Mouse (Mus musculus) G1E (cell line): ENCODE data around the gene Ikzf3. TPM values are rescaled to one million over a fixed set of nuclear protein-coding genes. Genes with fewer than 3 reads are reported as not detected.

Experiments used
- ATAC-seq: 2 replicates; pipeline ENCODE4 v1.8.0; 2016; ENCODE audit warnings: mild to moderate bottlenecking; ENCODE audit not compliant: insufficient number of reproducible peaks, poor library complexity, low FRiP score, severe bottlenecking; ENCODE audit errors: extremely low read depth
- DNase-seq: peaks from one replicate; pipeline ENCODE4 v3.0.0; 2012; ENCODE audit warnings: low spot score
- H3K27me3 ChIP-seq: 2 replicates; pipeline ENCODE4 v1.6.1; 2012; ENCODE audit warnings: mild to moderate bottlenecking, low read length, inconsistent platforms; ENCODE audit not compliant: insufficient read depth
- H3K36me3 ChIP-seq: replicated peaks from 2 replicates; pipeline ENCODE3; 2012; ENCODE audit warnings: mild to moderate bottlenecking, inconsistent platforms
- H3K4me1 ChIP-seq: 2 replicates; pipeline ENCODE4 v1.6.1; 2012; ENCODE audit warnings: low read depth, low read length, inconsistent platforms, mixed read lengths; ENCODE audit not compliant: insufficient read depth
- H3K4me3 ChIP-seq: 2 replicates; pipeline ENCODE4 v1.5.1; 2012; ENCODE audit warnings: low read depth, mild to moderate bottlenecking, inconsistent platforms, low read length, moderate library complexity, mixed read lengths
- H3K9me3 ChIP-seq: replicated peaks from 2 replicates; pipeline ENCODE4 v1.6.1; 2012; ENCODE audit warnings: inconsistent platforms
- CTCF ChIP-seq: IDR thresholded peaks from 2 replicates; pipeline ENCODE4 v1.5.1; 2012; ENCODE audit warnings: low read depth, low read length, inconsistent platforms, mixed read lengths
- GATA1 ChIP-seq: IDR thresholded peaks from 2 replicates; pipeline ENCODE4 v1.6.1; 2012; ENCODE audit warnings: borderline replicate concordance, low read length, inconsistent platforms, mixed read lengths
- GATA2 ChIP-seq: IDR thresholded peaks from 2 replicates; pipeline ENCODE4 v1.6.1; 2012; ENCODE audit warnings: low read depth, low read length, inconsistent platforms, borderline replicate concordance
- POLR2AphosphoS5 ChIP-seq: IDR thresholded peaks from 2 replicates; pipeline ENCODE4 v1.6.1; 2012; ENCODE audit warnings: low read depth, low read length, inconsistent platforms; ENCODE audit not compliant: insufficient replicate concordance
- TAL1 ChIP-seq: conservative IDR thresholded peaks from 2 replicates; pipeline ENCODE4 v1.6.1; 2012; ENCODE audit warnings: low read depth, low read length, inconsistent platforms, mixed read lengths
- polyA plus RNA-seq: library from polyadenylated mRNA; stranded (reverse); fragments of >175 nt; gene quantifications from 2 replicates; pipeline ENCODE4 v1.2.3, GENCODE M21; 2012
- total RNA-seq, 2 experiments: library from RNA; stranded (forward) in 1 of 2; stranded (reverse) in 1 of 2; fragments of 200-1000 nt in 1 of 2; fragments of >200 nt in 1 of 2; fragmentation: Nextera tagmentation in 1 of 2; gene quantifications; 2 replicates each; pipeline ENCODE4 v1.2.3; 2014 to 2017

Gene Ikzf3
- total and polyA plus RNA-seq, 3 experiments, result 0.01 to 0.71 TPM; not detected in 1

DNA sequence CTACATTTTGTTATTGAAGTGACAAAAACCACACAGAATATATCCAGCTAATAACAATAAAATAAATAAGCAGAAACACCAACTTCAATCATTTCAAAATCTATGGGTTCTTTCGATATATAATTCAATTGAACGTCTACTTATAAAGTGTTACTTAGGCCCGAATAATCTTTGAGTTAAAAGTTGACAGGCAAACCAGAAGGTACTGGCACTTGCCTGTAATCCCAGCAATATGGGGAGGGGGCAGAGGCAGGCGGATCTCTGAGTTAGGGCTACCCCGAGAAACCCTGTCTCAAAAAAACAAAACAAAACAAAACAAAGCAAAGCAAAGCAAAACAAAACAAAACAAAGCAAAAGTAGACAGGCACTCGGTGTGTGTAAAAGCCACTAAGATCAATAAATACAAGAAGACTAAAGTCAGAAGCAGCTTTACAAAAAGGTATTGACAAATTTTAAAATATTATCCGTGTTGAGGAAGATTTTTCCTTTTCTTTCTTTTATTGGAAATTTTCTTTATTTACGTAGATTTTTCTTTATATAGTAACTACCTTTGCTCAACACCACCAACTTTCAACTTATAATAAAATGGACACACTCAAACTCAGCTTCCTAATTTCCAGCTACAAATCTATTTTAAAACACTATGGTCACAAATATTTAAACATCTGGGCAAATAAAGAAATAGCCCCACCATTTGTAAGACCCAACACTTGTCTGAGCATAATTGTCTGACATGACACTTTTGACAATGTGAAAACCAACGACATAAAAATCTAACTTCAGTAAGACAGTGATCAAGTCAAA is 70.0 kb downstream of the Ikzf3 start:
- TF ChIP-seq CTCF (no peak), GATA1 (no peak), TAL1 (no peak), POLR2AphosphoS5 (no peak), GATA2 (no peak)

DNA sequence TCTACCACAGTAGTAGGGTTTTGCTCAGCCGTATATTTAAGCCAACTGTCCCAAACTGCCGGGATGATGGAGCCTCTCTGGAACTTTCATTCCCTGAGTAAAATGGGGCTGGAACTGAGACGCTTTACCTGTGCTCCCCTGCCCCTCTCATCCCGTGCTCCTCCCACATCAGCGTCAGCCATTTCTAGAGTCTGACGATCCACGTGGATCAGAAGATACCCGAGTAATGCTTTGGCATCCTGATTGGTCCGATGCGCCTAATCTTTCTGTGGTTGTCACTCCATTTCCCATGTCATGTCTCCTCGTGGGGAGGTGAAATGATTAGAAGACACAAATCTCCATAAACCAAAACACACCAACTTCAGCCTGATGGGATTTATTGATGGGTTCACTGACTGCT is 70.9 kb downstream of the Ikzf3 start:
- no peaks in the 10 kb centered on the region; the same call in 1 of the 2 replicates for H3K4me1 ChIP-seq
- no peaks in the 10 kb centered on the region for H3K36me3 ChIP-seq
- peaks cover 19% of the 10 kb centered on the region for H3K27me3 ChIP-seq
- no peak for TF ChIP-seq CTCF
- no peak for TF ChIP-seq TAL1
- no peak for TF ChIP-seq GATA1
- H3K9me3 ChIP-seq, result no peaks in the 10 kb centered on the region
- no peak overlapping the region for H3K4me3 ChIP-seq
- ATAC-seq (no peak), DNase-seq (no peak)

More for the DNA sequence above, 70.0 kb downstream of the Ikzf3 start:
- ATAC-seq (no peak), DNase-seq (no peak)
- peaks cover 13% of the 10 kb centered on the region for H3K27me3 ChIP-seq
- H3K4me3 ChIP-seq, result no peak overlapping the region
- no peaks in the 10 kb centered on the region; the same call in 1 of the 2 replicates for H3K4me1 ChIP-seq
- no peaks in the 10 kb centered on the region for H3K36me3 ChIP-seq
- H3K9me3 ChIP-seq, result no peaks in the 10 kb centered on the region

GRCm38 (mm10) chr11:98473916-98474479 is 71.8 kb downstream of the Ikzf3 start:
- ATAC-seq, result no peak
- H3K4me3 ChIP-seq, result no peak overlapping the region
- peaks cover 26% of the 10 kb centered on the region for H3K27me3 ChIP-seq
- H3K36me3 ChIP-seq, result no peaks in the 10 kb centered on the region
- no peak for DNase-seq
- TF ChIP-seq GATA2 (no peak), GATA1 (no peak), TAL1 (no peak), CTCF (no peak), POLR2AphosphoS5 (no peak)
- H3K9me3 ChIP-seq, result no peaks in the 10 kb centered on the region
- no peaks in the 10 kb centered on the region; the same call in 1 of the 2 replicates for H3K4me1 ChIP-seq

- Histone ChIP-seq H3K27me3 (peaks cover 37% of the 10 kb centered on the region), H3K9me3 (no peaks in the 10 kb centered on the region), H3K4me3 (no peak overlapping the region), H3K36me3 (no peaks in the 10 kb centered on the region), H3K4me1 (no peaks in the 10 kb centered on the region)
- no peak for TF ChIP-seq CTCF
- no peak for TF ChIP-seq POLR2AphosphoS5
- TF ChIP-seq GATA2, result no peak
- TF ChIP-seq TAL1, result no peak
- no peak for TF ChIP-seq GATA1
- no peak for ATAC-seq
- DNase-seq, result no peak
These were observed 73.1 kb downstream of the Ikzf3 start for GRCm38 (mm10) chr11:98472696-98473095.

- Histone ChIP-seq H3K9me3 (no peaks in the 10 kb centered on the region), H3K4me1 (no peaks in the 10 kb centered on the region), H3K36me3 (no peaks in the 10 kb centered on the region), H3K4me3 (no peak overlapping the region), H3K27me3 (peaks cover 47% of the 10 kb centered on the region)
- no peak for DNase-seq
- no peak for ATAC-seq
- TF ChIP-seq CTCF, result no peak
These were observed 75.0 kb downstream of the Ikzf3 start for GRCm38 (mm10) chr11:98470795-98471194.

DNA sequence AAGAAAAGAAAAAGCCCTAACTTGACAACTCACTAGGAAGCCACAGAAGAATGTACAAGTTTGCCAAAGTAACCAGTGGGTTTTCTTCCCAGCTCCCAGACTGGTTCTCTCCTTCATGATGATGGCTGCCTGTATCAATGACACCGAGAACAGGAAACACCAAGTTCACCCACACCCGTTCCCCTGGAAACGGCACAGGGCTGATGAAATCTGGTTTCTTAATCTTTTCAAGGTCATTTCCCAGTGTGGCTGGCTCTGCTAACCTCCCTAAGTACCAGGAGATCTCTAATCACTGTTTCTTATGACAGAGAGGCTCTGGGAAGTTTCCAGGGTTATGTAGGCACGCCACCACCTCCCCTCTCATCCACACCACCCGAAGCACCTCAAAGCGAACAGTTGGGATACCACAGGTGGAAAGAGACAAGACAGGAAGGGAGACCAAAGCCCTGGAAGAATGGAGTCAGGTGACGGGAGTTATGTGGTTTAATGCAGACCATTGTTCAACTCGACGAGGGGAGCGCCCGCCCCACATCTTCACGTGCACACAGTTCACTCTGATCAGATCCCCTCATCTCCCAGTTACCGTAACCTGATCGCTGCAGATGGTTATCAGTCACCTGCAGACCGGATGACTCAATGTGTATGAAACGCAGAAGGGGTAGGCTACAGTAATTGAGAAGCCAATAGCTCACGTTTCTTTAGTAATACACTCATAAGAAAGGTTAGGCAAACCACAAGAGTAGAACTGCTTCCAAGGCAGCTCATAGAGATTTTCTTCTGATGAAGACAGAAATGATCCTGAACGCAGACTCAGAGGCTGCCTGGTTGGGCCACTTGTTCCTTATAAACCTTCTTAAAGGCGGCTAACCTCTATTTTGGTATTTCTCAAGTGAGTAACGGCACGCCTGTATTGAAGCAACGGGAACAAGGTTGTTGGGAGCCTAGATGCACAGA is 75.8 kb downstream of the Ikzf3 start:
- H3K9me3 ChIP-seq, result no peaks in the 10 kb centered on the region
- DNase-seq (no peak), ATAC-seq (no peak)
- H3K36me3 ChIP-seq, result no peaks in the 10 kb centered on the region
- no peaks in the 10 kb centered on the region for H3K4me1 ChIP-seq
- TF ChIP-seq GATA2 (no peak), CTCF (no peak), POLR2AphosphoS5 (no peak), TAL1 (no peak), GATA1 (no peak)
- H3K4me3 ChIP-seq, result no peak overlapping the region
- H3K27me3 ChIP-seq, result peaks cover 47% of the 10 kb centered on the region
